Mouse (Mus musculus) kidney, adult 2 months (tissue): Measurements from ENCODE around the gene Cfap298. TPM values are rescaled to one million over a fixed set of nuclear protein-coding genes. Genes with fewer than 3 reads are reported as not detected.

Experiments used
- DNase-seq: peaks from one replicate; pipeline ENCODE4 v3.0.0; 2021
- H3K27ac ChIP-seq: fragments of 200-500 bp; 2 replicates; pipeline ENCODE4 v1.5.1; 2012; ENCODE audit warnings: low read depth, low read length, control low read depth, inconsistent platforms; ENCODE audit not compliant: insufficient read depth
- H3K27me3 ChIP-seq: fragments of 200-500 bp; replicated peaks from 2 replicates; pipeline ENCODE4 v1.6.1; 2012; ENCODE audit warnings: mild to moderate bottlenecking, moderate library complexity, low read length, inconsistent platforms; ENCODE audit not compliant: control insufficient read depth, insufficient read depth
- H3K36me3 ChIP-seq: fragments of 200-500 bp; 2 replicates; pipeline ENCODE4 v1.6.1; 2012; ENCODE audit warnings: mild to moderate bottlenecking, moderate library complexity, low read length, inconsistent platforms; ENCODE audit not compliant: control insufficient read depth, insufficient read depth
- H3K4me1 ChIP-seq: fragments of 200-500 bp; 2 replicates; pipeline ENCODE4 v1.6.1; 2011; ENCODE audit warnings: low read length; ENCODE audit not compliant: control insufficient read depth, insufficient read depth
- H3K4me3 ChIP-seq: fragments of 200-500 bp; 2 replicates; pipeline ENCODE4 v1.5.1; 2011; ENCODE audit warnings: mild to moderate bottlenecking, low read depth, low read length, control low read depth; ENCODE audit not compliant: insufficient read depth
- CTCF ChIP-seq: fragments of 200-500 bp; conservative IDR thresholded peaks from 2 replicates; pipeline ENCODE4 v1.5.1; 2011; ENCODE audit warnings: low read depth, mild to moderate bottlenecking, control low read depth, low read length, moderate library complexity, mixed read lengths; ENCODE audit not compliant: insufficient read depth, insufficient read length
- POLR2A ChIP-seq: fragments of 200-500 bp; IDR thresholded peaks from one replicate; pipeline ENCODE4 v1.6.1; 2011; ENCODE audit warnings: low read depth, low read length, control low read depth
- WGBS: fragments of 180-500 bp; shearing (Covaris S2); methylation state at CpG from one replicate; pipeline ENCODE4 v1.1.7; 2018; 5-methylcytosine and 5-hydroxymethylcytosine counted together
- polyA plus RNA-seq: library from polyadenylated mRNA; depleted of rRNA; stranded (reverse); fragments of >200 nt; gene quantifications from 2 replicates; pipeline ENCODE4 v1.2.3, GENCODE M21; 2012

The Cfap298 gene
- polyA plus RNA-seq, 1 experiment = 16.1 TPM

- 23% methylated on average over 13 of the region's 13 CpGs for WGBS
- no peak for DNase-seq
- no peak overlapping the region for H3K27ac ChIP-seq
These were observed 1.3 kb downstream of the Cfap298 start for GRCm38 (mm10) chr16:90933534-90934176.

GRCm38 (mm10) chr16:90927446-90927845 is 7.5 kb downstream of the Cfap298 start:
- WGBS = 91% methylated on average over 4 of the region's 4 CpGs
- H3K36me3 ChIP-seq = no peaks in the 10 kb centered on the region; the same call in 1 of the 2 replicates
- no peak for DNase-seq
- H3K4me3 ChIP-seq = no peak overlapping the region
- no peaks in the 10 kb centered on the region for H3K4me1 ChIP-seq
- H3K27ac ChIP-seq = no peak overlapping the region
- TF ChIP-seq POLR2A = no peak
- TF ChIP-seq CTCF = no peak
- no peaks in the 10 kb centered on the region for H3K27me3 ChIP-seq

More at GRCm38 (mm10) chr16:90933534-90934176, 1.3 kb downstream of the Cfap298 start:
- Histone ChIP-seq H3K4me3 (peak overlapping the region; percentile 85), H3K4me1 (no peaks in the 10 kb centered on the region), H3K36me3 (no peaks in the 10 kb centered on the region; the same call in 1 of the 2 replicates), H3K27me3 (no peaks in the 10 kb centered on the region)
- no peak for TF ChIP-seq CTCF
- no peak for TF ChIP-seq POLR2A

GRCm38 (mm10) chr16:90925461-90925860 is 9.5 kb downstream of the Cfap298 start:
- Histone ChIP-seq H3K27ac (no peak overlapping the region), H3K36me3 (no peaks in the 10 kb centered on the region; the same call in 1 of the 2 replicates), H3K27me3 (no peaks in the 10 kb centered on the region), H3K4me3 (no peak overlapping the region), H3K4me1 (no peaks in the 10 kb centered on the region)
- peak; percentile 74 for DNase-seq
- TF ChIP-seq CTCF = peak; percentile 92
- no peak for TF ChIP-seq POLR2A
- WGBS = 17% methylated on average over 5 of the region's 5 CpGs

GRCm38 (mm10) chr16:90924606-90925370 is 10.1 kb downstream of the Cfap298 start:
- Histone ChIP-seq H3K4me1 (no peaks in the 10 kb centered on the region), H3K4me3 (no peak overlapping the region), H3K27ac (no peak overlapping the region), H3K36me3 (no peaks in the 10 kb centered on the region; the same call in 1 of the 2 replicates), H3K27me3 (no peaks in the 10 kb centered on the region)
- WGBS = 69% methylated on average over 13 of the region's 13 CpGs
- TF ChIP-seq POLR2A (no peak), CTCF (no peak)
- DNase-seq = peak; percentile 66

- Histone ChIP-seq H3K36me3 (no peaks in the 10 kb centered on the region), H3K27me3 (no peaks in the 10 kb centered on the region), H3K4me1 (no peaks in the 10 kb centered on the region), H3K27ac (no peak overlapping the region), H3K4me3 (no peak overlapping the region)
- 67% methylated on average over 10 of the region's 10 CpGs for WGBS
- DNase-seq = no peak
- no peak for TF ChIP-seq POLR2A
- no peak for TF ChIP-seq CTCF
These were observed 13.3 kb downstream of the Cfap298 start for GRCm38 (mm10) chr16:90921471-90922159.

GRCm38 (mm10) chr16:90917156-90917555 is 17.8 kb downstream of the Cfap298 start:
- DNase-seq = no peak
- no peaks in the 10 kb centered on the region for H3K27me3 ChIP-seq
- 59% methylated on average over 8 of the region's 8 CpGs for WGBS
- no peak for TF ChIP-seq POLR2A
- no peak for TF ChIP-seq CTCF
- no peaks in the 10 kb centered on the region for H3K36me3 ChIP-seq
- no peak overlapping the region for H3K27ac ChIP-seq
- no peak overlapping the region for H3K4me3 ChIP-seq
- no peaks in the 10 kb centered on the region for H3K4me1 ChIP-seq
